Mouse (Mus musculus) limb, embryonic 15.5 days (tissue): ENCODE data around the gene Fuz. TPM values are rescaled to one million over a fixed set of nuclear protein-coding genes. Genes with fewer than 3 reads are reported as not detected.
A peak's percentile ranks its signal among the peaks of the same experiment; 100 is the strongest.

Experiments used
- ATAC-seq: fragments of 200-750 bp; cut with Nextera tagmentation; 2 replicates; pipeline ENCODE4 v1.8.0; 2017; ENCODE audit warnings: low read depth, moderate TSS enrichment; ENCODE audit not compliant: insufficient number of reproducible peaks, low FRiP score, low TSS enrichment
- H3K27ac ChIP-seq: fragments of 300-500 bp; sonication (generic); 2 replicates; pipeline ENCODE4 v1.5.1; 2015; ENCODE audit warnings: moderate library complexity, mild to moderate bottlenecking, inconsistent platforms
- H3K27me3 ChIP-seq: fragments of 300-500 bp; sonication (generic); 2 replicates; pipeline ENCODE4 v1.6.1; 2015; ENCODE audit warnings: inconsistent platforms
- H3K36me3 ChIP-seq: fragments of 300-500 bp; sonication (generic); 2 replicates; pipeline ENCODE4 v1.6.1; 2015; ENCODE audit warnings: inconsistent platforms
- H3K4me1 ChIP-seq: fragments of 300-500 bp; sonication (generic); 2 replicates; pipeline ENCODE4 v1.6.1; 2015; ENCODE audit warnings: inconsistent platforms
- H3K4me2 ChIP-seq: fragments of 300-500 bp; sonication (generic); 2 replicates; pipeline ENCODE4 v1.6.1; 2015; ENCODE audit warnings: mild to moderate bottlenecking, inconsistent platforms
- H3K4me3 ChIP-seq: fragments of 300-500 bp; sonication (generic); 2 replicates; pipeline ENCODE4 v1.5.1; 2015; ENCODE audit warnings: mild to moderate bottlenecking, inconsistent platforms
- H3K9ac ChIP-seq: fragments of 300-500 bp; sonication (generic); 2 replicates; pipeline ENCODE4 v1.6.1; 2015; ENCODE audit warnings: inconsistent platforms
- H3K9me3 ChIP-seq: fragments of 300-500 bp; sonication (generic); 2 replicates; pipeline ENCODE4 v1.6.1; 2016; ENCODE audit warnings: inconsistent platforms
- WGBS: fragments of 180-500 bp; shearing (Covaris S2); methylation state at CpG from one replicate; pipeline ENCODE4 v1.1.7; 2015; 5-methylcytosine and 5-hydroxymethylcytosine counted together
- polyA plus RNA-seq: library from polyadenylated mRNA; unstranded; fragments of >200 nt; fragmentation: Nextera tagmentation; extraction: Ambion mirVana; gene quantifications from 2 replicates; pipeline ENCODE4 v1.2.1, GENCODE M21; 2015

The Fuz gene
- polyA plus RNA-seq, 1 experiment from 2014 or later = 22.8 TPM

GRCm38 (mm10) chr7:44895206-44895592 lies 680 bp upstream of the Fuz start:
- peak overlapping the region; percentile 88 for H3K27ac ChIP-seq
- WGBS = 65% methylated on average over 7 of the region's 7 CpGs

GRCm38 (mm10) chr7:44896499-44896898 lies 620 bp downstream of the Fuz start:
- peak overlapping the region; percentile 88 for H3K27ac ChIP-seq
- H3K4me2 ChIP-seq = peak overlapping the region; percentile 55
- H3K9me3 ChIP-seq = no peaks in the 10 kb centered on the region
- H3K36me3 ChIP-seq = peaks cover 22% of the 10 kb centered on the region
- 33% methylated on average over 10 of the region's 10 CpGs for WGBS
- ATAC-seq = no peak
- H3K27me3 ChIP-seq = no peaks in the 10 kb centered on the region
- peak overlapping the region; percentile 58 for H3K4me3 ChIP-seq
- H3K9ac ChIP-seq = peak overlapping the region; percentile 50
- peaks cover 50% of the 10 kb centered on the region for H3K4me1 ChIP-seq

More at GRCm38 (mm10) chr7:44895206-44895592, 680 bp upstream of the Fuz start:
- Histone ChIP-seq H3K9me3 (no peaks in the 10 kb centered on the region), H3K4me2 (peak overlapping the region; percentile 55), H3K27me3 (no peaks in the 10 kb centered on the region), H3K9ac (no peak overlapping the region), H3K4me1 (peaks cover 54% of the 10 kb centered on the region), H3K36me3 (peaks cover 24% of the 10 kb centered on the region), H3K4me3 (peak overlapping the region; percentile 58)
- no peak for ATAC-seq

GRCm38 (mm10) chr7:44898607-44899006 lies 2.7 kb downstream of the Fuz start:
- no peak overlapping the region for H3K4me3 ChIP-seq
- H3K4me2 ChIP-seq = no peak overlapping the region
- H3K9ac ChIP-seq = no peak overlapping the region
- peaks cover 38% of the 10 kb centered on the region for H3K36me3 ChIP-seq
- H3K9me3 ChIP-seq = no peaks in the 10 kb centered on the region
- ATAC-seq = no peak
- no peaks in the 10 kb centered on the region for H3K27me3 ChIP-seq
- WGBS = 35% methylated on average over 19 of the region's 19 CpGs
- no peak overlapping the region for H3K27ac ChIP-seq
- H3K4me1 ChIP-seq = peaks cover 44% of the 10 kb centered on the region

GRCm38 (mm10) chr7:44900632-44901031 lies 4.8 kb downstream of the Fuz start:
- WGBS = 88% methylated on average over 11 of the region's 11 CpGs
- no peak overlapping the region for H3K4me3 ChIP-seq
- H3K9me3 ChIP-seq = no peaks in the 10 kb centered on the region
- H3K27ac ChIP-seq = 0 out of 2 replicates have a peak overlapping the region, but pooled peaks have one; percentile 4
- H3K4me2 ChIP-seq = no peak overlapping the region
- ATAC-seq = no peak
- H3K9ac ChIP-seq = no peak overlapping the region
- peaks cover 58% of the 10 kb centered on the region for H3K36me3 ChIP-seq
- H3K27me3 ChIP-seq = no peaks in the 10 kb centered on the region
- peaks cover 36% of the 10 kb centered on the region for H3K4me1 ChIP-seq

GRCm38 (mm10) chr7:44901230-44901722 lies 5.4 kb downstream of the Fuz start:
- Histone ChIP-seq H3K9me3 (no peaks in the 10 kb centered on the region), H3K27me3 (no peaks in the 10 kb centered on the region), H3K27ac (peak overlapping the region; percentile 79), H3K36me3 (peaks cover 65% of the 10 kb centered on the region), H3K4me2 (peak overlapping the region; percentile 41), H3K4me1 (peaks cover 36% of the 10 kb centered on the region), H3K9ac (no peak overlapping the region), H3K4me3 (peak overlapping the region; percentile 29)
- no peak for ATAC-seq
- 17% methylated on average over 21 of the region's 21 CpGs for WGBS

GRCm38 (mm10) chr7:44905430-44905829 lies 9.6 kb downstream of the Fuz start:
- no peak for ATAC-seq
- Histone ChIP-seq H3K9me3 (no peaks in the 10 kb centered on the region), H3K9ac (no peak overlapping the region), H3K27ac (no peak overlapping the region), H3K36me3 (peaks cover 86% of the 10 kb centered on the region), H3K4me2 (no peak overlapping the region), H3K4me3 (no peak overlapping the region), H3K4me1 (peaks cover 12% of the 10 kb centered on the region), H3K27me3 (no peaks in the 10 kb centered on the region)
- 93% methylated on average over 20 of the region's 20 CpGs for WGBS

GRCm38 (mm10) chr7:44908706-44909476 lies 13.0 kb downstream of the Fuz start:
- ATAC-seq = no peak
- Histone ChIP-seq H3K4me1 (no peaks in the 10 kb centered on the region), H3K9me3 (no peaks in the 10 kb centered on the region), H3K9ac (no peak overlapping the region), H3K36me3 (peaks cover 94% of the 10 kb centered on the region), H3K27me3 (no peaks in the 10 kb centered on the region), H3K4me2 (no peak overlapping the region), H3K4me3 (no peak overlapping the region), H3K27ac (no peak overlapping the region)
- WGBS = 89% methylated on average over 15 of the region's 15 CpGs

- H3K4me2 ChIP-seq = no peak overlapping the region
- 0 out of 2 replicates have a peak, but pooled peaks cover 4% of the 10 kb centered on the region for H3K4me1 ChIP-seq
- H3K27me3 ChIP-seq = no peaks in the 10 kb centered on the region
- no peaks in the 10 kb centered on the region for H3K9me3 ChIP-seq
- no peak overlapping the region for H3K9ac ChIP-seq
- 83% methylated on average over 2 of the region's 2 CpGs for WGBS
- H3K4me3 ChIP-seq = no peak overlapping the region
- H3K36me3 ChIP-seq = peaks cover 72% of the 10 kb centered on the region
- no peak overlapping the region for H3K27ac ChIP-seq
- ATAC-seq = no peak
These were observed 18.5 kb downstream of the Fuz start for GRCm38 (mm10) chr7:44914396-44914795.

- WGBS = 92% methylated on average over 9 of the region's 9 CpGs
- H3K27ac ChIP-seq = no peak overlapping the region
- no peaks in the 10 kb centered on the region for H3K9me3 ChIP-seq
- ATAC-seq = no peak
- no peak overlapping the region for H3K4me2 ChIP-seq
- H3K9ac ChIP-seq = no peak overlapping the region
- H3K4me3 ChIP-seq = no peak overlapping the region
- H3K4me1 ChIP-seq = 0 out of 2 replicates have a peak, but pooled peaks cover 4% of the 10 kb centered on the region
- no peaks in the 10 kb centered on the region for H3K27me3 ChIP-seq
- peaks cover 69% of the 10 kb centered on the region for H3K36me3 ChIP-seq
These were observed 19.4 kb downstream of the Fuz start for GRCm38 (mm10) chr7:44915314-44915713.

GRCm38 (mm10) chr7:44916191-44916590 lies 20.3 kb downstream of the Fuz start:
- no peak for ATAC-seq
- WGBS = 82% methylated on average over 6 of the region's 6 CpGs

GRCm38 (mm10) chr7:44916881-44917280 lies 21.0 kb downstream of the Fuz start:
- 88% methylated on average over 4 of the region's 4 CpGs for WGBS
- no peaks in the 10 kb centered on the region for H3K27me3 ChIP-seq
- 0 out of 2 replicates have a peak, but pooled peaks cover 4% of the 10 kb centered on the region for H3K4me1 ChIP-seq
- no peak overlapping the region for H3K9ac ChIP-seq
- H3K4me2 ChIP-seq = no peak overlapping the region
- no peak overlapping the region for H3K27ac ChIP-seq
- H3K36me3 ChIP-seq = peaks cover 62% of the 10 kb centered on the region
- 0 out of 2 replicates have a peak, but pooled peaks have one; percentile 30 for ATAC-seq
- H3K4me3 ChIP-seq = no peak overlapping the region
- no peaks in the 10 kb centered on the region for H3K9me3 ChIP-seq

More at GRCm38 (mm10) chr7:44916191-44916590, 20.3 kb downstream of the Fuz start:
- no peak overlapping the region for H3K4me3 ChIP-seq
- H3K27me3 ChIP-seq = no peaks in the 10 kb centered on the region
- H3K4me1 ChIP-seq = 0 out of 2 replicates have a peak, but pooled peaks cover 4% of the 10 kb centered on the region
- no peak overlapping the region for H3K4me2 ChIP-seq
- H3K27ac ChIP-seq = no peak overlapping the region
- no peaks in the 10 kb centered on the region for H3K9me3 ChIP-seq
- no peak overlapping the region for H3K9ac ChIP-seq
- H3K36me3 ChIP-seq = peaks cover 65% of the 10 kb centered on the region

GRCm38 (mm10) chr7:44918219-44918618 lies 22.3 kb downstream of the Fuz start:
- Histone ChIP-seq H3K9ac (no peak overlapping the region), H3K4me3 (no peak overlapping the region), H3K4me2 (no peak overlapping the region), H3K27me3 (no peaks in the 10 kb centered on the region), H3K27ac (no peak overlapping the region), H3K4me1 (0 out of 2 replicates have a peak, but pooled peaks cover 4% of the 10 kb centered on the region), H3K36me3 (peaks cover 66% of the 10 kb centered on the region), H3K9me3 (no peaks in the 10 kb centered on the region)
- WGBS = 88% methylated on average over 3 of the region's 3 CpGs
- no peak for ATAC-seq
